Comparison of ENCODE assay signal across 8 mouse cellular contexts in genomic region chr2:166712310-166712709, GRCm38 (mm10). TPM values are rescaled to one million over a fixed set of nuclear protein-coding genes. Genes with fewer than 3 reads are reported as not detected.
DNase-seq lines count a peak whose midpoint lies in the region; ATAC-seq and TF ChIP-seq lines count a peak whose summit lies in the region.

No protein-coding gene starts in this region.

- H3K9ac ChIP-seq in limb, embryonic 14.5 days (ENCODE audit: low read depth, low read length, severe bottlenecking), result peak overlapping the region; percentile 74; the same call in 1 of the 2 replicates

- peaks cover 24% of the 10 kb centered on the region for H3K4me1 ChIP-seq in limb, embryonic 14.5 days (ENCODE audit: control insufficient read depth, insufficient read depth, low read length)

- 2% methylated on average over 4 of the region's 4 CpGs for WGBS in limb, embryonic 14.5 days

- H3K9me3 ChIP-seq in limb, embryonic 14.5 days (ENCODE audit: control insufficient read depth, low read length), result no peaks in the 10 kb centered on the region

- DNase-seq in CD4-positive, CD25-positive, alpha-beta regulatory T cell, adult 2 months (ENCODE audit: low read depth, low spot score), result peak; percentile 58
- peak; percentile 49 for DNase-seq in thymus, postnatal 0 days (ENCODE audit: low spot score)
- no peak for DNase-seq in thymus, postnatal 36 days
- no peak for DNase-seq in limb, embryonic 14.5 days (ENCODE audit: low spot score)
- peak; percentile 66 for DNase-seq in splenic B cell, adult 2 months (ENCODE audit: low read depth, low spot score)
- no peak for DNase-seq in adrenal gland, postnatal 14 days
- no peak for DNase-seq in urinary bladder, postnatal 10 days (ENCODE audit: low spot score)

- H3K4me2 ChIP-seq in limb, embryonic 14.5 days (replicated peaks; ENCODE audit: low read depth, low read length, severe bottlenecking), result peak overlapping the region; percentile 93

- H3K4me3 ChIP-seq in limb, embryonic 14.5 days (replicated peaks; ENCODE audit: low read length), result peak overlapping the region; percentile 88

- no peak for TF ChIP-seq POLR2A in limb, embryonic 14.5 days (IDR thresholded peaks at IDR 0.05; ENCODE audit: borderline replicate concordance, extremely low read depth, insufficient read depth, insufficient read length)

- no peaks in the 10 kb centered on the region for H3K27me3 ChIP-seq in limb, embryonic 14.5 days (ENCODE audit: control insufficient read depth, insufficient read depth, low read length)
- no peaks in the 10 kb centered on the region for H3K27me3 ChIP-seq in splenic B cell, adult 2 months (ENCODE audit: control insufficient read depth, insufficient read depth, low read length, poor library complexity, severe bottlenecking)

- no peak overlapping the region for H3K27ac ChIP-seq in limb, embryonic 14.5 days (replicated peaks; ENCODE audit: low read depth, low read length)

- no peaks in the 10 kb centered on the region for H3K36me3 ChIP-seq in limb, embryonic 14.5 days (ENCODE audit: control insufficient read depth, insufficient read depth, low read length)
- H3K36me3 ChIP-seq in splenic B cell, adult 2 months (ENCODE audit: control insufficient read depth, insufficient read depth, low read length, poor library complexity, severe bottlenecking), result no peaks in the 10 kb centered on the region

- ATAC-seq in CD4-positive, CD25-positive, alpha-beta regulatory T cell, adult 4 months, result no peak
- ATAC-seq in limb, embryonic 14.5 days (ENCODE audit: low FRiP score, low read depth), result no peak

RNA-seq across cellular contexts. Expression of gene Prex1, which starts 1.3 kb away (rescaled TPM):
- polyA plus RNA-seq in CD4-positive, CD25-positive, alpha-beta regulatory T cell, adult 4 months (2017; shearing (Covaris generic)), result 10 to 100 TPM; 25.0 to 25.2 TPM
- polyA plus RNA-seq in thymus, postnatal 0 days (2015; fragmentation: Nextera tagmentation; extraction: Ambion mirVana), result 41.9 and 49.8 TPM in 2 replicates
- polyA plus RNA-seq in limb, embryonic 14.5 days (2012; rRNA removed), result 27.9 and 38.5 TPM in 2 replicates
- polyA plus RNA-seq in limb, embryonic 14.5 days (2014; fragmentation: Nextera tagmentation; extraction: Ambion mirVana), result 20.1 and 21.1 TPM in 2 replicates
- total RNA-seq in adrenal gland, postnatal 14 days (2021), result 13.6 and 18.6 TPM in 2 replicates

Comparison
In these comparisons a context has a peak if more than half of its experiments do, and no peak if none do; other contexts are left out.
1. DNase-seq: peak in CD4-positive, CD25-positive, alpha-beta regulatory T cell, adult 2 months (single experiment), thymus, postnatal 0 days (single experiment) and splenic B cell, adult 2 months (single experiment); none in thymus, postnatal 36 days (0 of 2), limb, embryonic 14.5 days (single experiment), adrenal gland, postnatal 14 days (single experiment) and urinary bladder, postnatal 10 days (single experiment).